Mouse (Mus musculus) MEL (cell line): Measurements from ENCODE around the gene Gpd2. TPM values are rescaled to one million over a fixed set of nuclear protein-coding genes. Genes with fewer than 3 reads are reported as not detected.

ENCODE experiments used
- DNase-seq: peaks from one replicate; pipeline ENCODE4 v3.0.0; 2011; ENCODE audit warnings: low read depth, low spot score
- H3K27ac ChIP-seq: 2 replicates; pipeline ENCODE4 v1.5.1; 2012; ENCODE audit warnings: low read depth, mild to moderate bottlenecking, control low read depth, low read length, moderate library complexity; ENCODE audit not compliant: control insufficient read depth
- H3K27me3 ChIP-seq, 2 experiments: fragments of 150-350 bp in 1 of 2; sonication (generic) in 1 of 2; 2 replicates each; pipeline ENCODE4 v1.6.1; 2012; ENCODE audit warnings: low read length in 2 of 2, mild to moderate bottlenecking in 2 of 2, improper control_type of control experiment in 1 of 2, moderate library complexity in 1 of 2; ENCODE audit not compliant: insufficient read depth in 2 of 2, control insufficient read depth in 1 of 2
- H3K36me3 ChIP-seq, 2 experiments: 2 replicates each; pipeline ENCODE4 v1.6.1; 2012 to 2014; ENCODE audit warnings: low read length in 2 of 2, improper control_type of control experiment in 1 of 2, inconsistent platforms in 1 of 2, mild to moderate bottlenecking in 1 of 2; ENCODE audit not compliant: insufficient read depth in 2 of 2, control insufficient read depth in 1 of 2
- H3K4me1 ChIP-seq, 2 experiments: fragments of 150-350 bp in 1 of 2; sonication (generic) in 1 of 2; 2 replicates each; pipeline ENCODE4 v1.6.1; 2012; ENCODE audit warnings: low read length in 2 of 2, improper control_type of control experiment in 1 of 2, mild to moderate bottlenecking in 1 of 2; ENCODE audit not compliant: insufficient read depth in 2 of 2, control insufficient read depth in 1 of 2
- H3K4me3 ChIP-seq, 2 experiments: fragments of 150-350 bp in 1 of 2; sonication (generic) in 1 of 2; 2 replicates each; pipeline ENCODE4 v1.5.1; 2012; ENCODE audit warnings: low read depth in 2 of 2, low read length in 2 of 2, mild to moderate bottlenecking in 2 of 2, moderate library complexity in 2 of 2, control low read depth in 1 of 2, improper control_type of control experiment in 1 of 2; ENCODE audit not compliant: control insufficient read depth in 1 of 2, insufficient read depth in 1 of 2
- H3K79me2 ChIP-seq: 2 replicates; pipeline ENCODE4 v1.6.1; 2012; ENCODE audit warnings: mild to moderate bottlenecking, low read length, moderate library complexity; ENCODE audit not compliant: control insufficient read depth, poor library complexity, insufficient read depth
- H3K9ac ChIP-seq: 2 replicates; pipeline ENCODE4 v1.6.1; 2012; ENCODE audit warnings: low read depth, mild to moderate bottlenecking, control low read depth, low read length, moderate library complexity; ENCODE audit not compliant: control insufficient read depth, poor library complexity, severe bottlenecking
- H3K9me3 ChIP-seq: fragments of 150-350 bp; sonication (generic); replicated peaks from 2 replicates; pipeline ENCODE4 v1.6.1; 2012; ENCODE audit warnings: mild to moderate bottlenecking, low read length, improper control_type of control experiment, moderate library complexity; ENCODE audit not compliant: insufficient read depth
- CHD2 ChIP-seq: IDR thresholded peaks from 2 replicates; pipeline ENCODE4 v1.6.1; 2011; ENCODE audit warnings: low read length, improper control_type of control experiment
- ELF1 ChIP-seq: IDR thresholded peaks from 2 replicates; pipeline ENCODE4 v1.6.1; 2014; ENCODE audit warnings: low read depth, mild to moderate bottlenecking, inconsistent platforms, low read length, improper control_type of control experiment, moderate library complexity
- EP300 ChIP-seq, 2 experiments: IDR thresholded peaks; 2 replicates each; pipeline ENCODE4 v1.6.1; 2011; ENCODE audit warnings: improper control_type of control experiment in 2 of 2, low read length in 2 of 2, low read depth in 1 of 2, mild to moderate bottlenecking in 1 of 2
- ETS1 ChIP-seq: IDR thresholded peaks from 2 replicates; pipeline ENCODE4 v1.6.1; 2012; ENCODE audit warnings: low read depth, mild to moderate bottlenecking, inconsistent platforms, low read length, improper control_type of control experiment, moderate library complexity
- GATA1 ChIP-seq: IDR thresholded peaks from 2 replicates; pipeline ENCODE4 v1.6.1; 2011; ENCODE audit warnings: low read depth, low read length, improper control_type of control experiment
- HCFC1 ChIP-seq: IDR thresholded peaks from 2 replicates; pipeline ENCODE4 v1.6.1; 2012; ENCODE audit warnings: low read depth, mild to moderate bottlenecking, inconsistent platforms, low read length, improper control_type of control experiment, moderate library complexity
- JUND ChIP-seq: IDR thresholded peaks from 2 replicates; pipeline ENCODE4 v1.6.1; 2011; ENCODE audit warnings: low read depth, mild to moderate bottlenecking, improper control_type of control experiment, low read length
- MAFK ChIP-seq: IDR thresholded peaks from 2 replicates; pipeline ENCODE4 v1.6.1; 2011; ENCODE audit warnings: low read depth, mild to moderate bottlenecking, low read length, improper control_type of control experiment, borderline replicate concordance
- MAX ChIP-seq: IDR thresholded peaks from 2 replicates; pipeline ENCODE4 v1.6.1; 2011; ENCODE audit warnings: low read length, improper control_type of control experiment
- MEF2A ChIP-seq: IDR thresholded peaks from 2 replicates; pipeline ENCODE4 v1.6.1; 2014; ENCODE audit warnings: low read depth, mild to moderate bottlenecking, inconsistent platforms, low read length, improper control_type of control experiment; ENCODE audit not compliant: poor library complexity, insufficient replicate concordance, severe bottlenecking; ENCODE audit errors: extremely low read depth
- MYB ChIP-seq: IDR thresholded peaks from 2 replicates; pipeline ENCODE4 v1.6.1; 2011; ENCODE audit warnings: mild to moderate bottlenecking, low read depth, low read length, improper control_type of control experiment
- MYC ChIP-seq: IDR thresholded peaks from 2 replicates; pipeline ENCODE4 v1.6.1; 2011; ENCODE audit warnings: low read depth, mild to moderate bottlenecking, low read length, improper control_type of control experiment, moderate library complexity
- NRF1 ChIP-seq: IDR thresholded peaks from 2 replicates; pipeline ENCODE4 v1.6.1; 2014; ENCODE audit warnings: low read depth, mild to moderate bottlenecking, inconsistent platforms, low read length, improper control_type of control experiment, moderate library complexity; ENCODE audit not compliant: poor library complexity, insufficient read depth, severe bottlenecking
- POLR2A ChIP-seq, 2 experiments: IDR thresholded peaks; 2 replicates each; pipeline ENCODE4 v1.6.1; 2011 to 2012; ENCODE audit warnings: low read length in 2 of 2, mild to moderate bottlenecking in 2 of 2, control low read depth in 1 of 2, improper control_type of control experiment in 1 of 2, low read depth in 1 of 2, moderate library complexity in 1 of 2; ENCODE audit not compliant: control insufficient read depth in 1 of 2, insufficient read depth in 1 of 2, poor library complexity in 1 of 2
- POLR2AphosphoS2 ChIP-seq: IDR thresholded peaks from 2 replicates; pipeline ENCODE4 v1.6.1; 2011; ENCODE audit warnings: low read length, improper control_type of control experiment
- SIN3A ChIP-seq: IDR thresholded peaks from 2 replicates; pipeline ENCODE4 v1.6.1; 2012; ENCODE audit warnings: low read length, improper control_type of control experiment, inconsistent platforms
- TAL1 ChIP-seq: IDR thresholded peaks from 2 replicates; pipeline ENCODE4 v1.6.1; 2012; ENCODE audit warnings: mild to moderate bottlenecking, inconsistent platforms, low read length, moderate library complexity, mixed read lengths
- USF1 ChIP-seq: IDR thresholded peaks from 2 replicates; pipeline ENCODE4 v1.6.1; 2014; ENCODE audit warnings: low read depth, mild to moderate bottlenecking, inconsistent platforms, low read length, improper control_type of control experiment, moderate library complexity
- ZC3H11A ChIP-seq: IDR thresholded peaks from 2 replicates; pipeline ENCODE4 v1.6.1; 2012; ENCODE audit warnings: low read depth, mild to moderate bottlenecking, inconsistent platforms, low read length, improper control_type of control experiment
- ZMIZ1 ChIP-seq: IDR thresholded peaks from 2 replicates; pipeline ENCODE4 v1.6.1; 2012; ENCODE audit warnings: low read depth, mild to moderate bottlenecking, inconsistent platforms, low read length, improper control_type of control experiment, moderate library complexity
- ZNF384 ChIP-seq: IDR thresholded peaks from 2 replicates; pipeline ENCODE4 v1.6.1; 2012; ENCODE audit warnings: low read depth, mild to moderate bottlenecking, inconsistent platforms, low read length, improper control_type of control experiment
- polyA plus RNA-seq, 2 experiments: library from polyadenylated mRNA; stranded (reverse) in 1 of 2; unstranded in 1 of 2; fragments of >175 nt in 1 of 2; fragments of >200 nt in 1 of 2; gene quantifications; 2 replicates each; pipeline versions ENCODE4 v1.2.1 to v1.2.4; 2012; ENCODE audit warnings: low replicate concordance in 2 of 2, low read depth in 1 of 2; ENCODE audit not compliant: insufficient read length in 2 of 2, insufficient read depth in 1 of 2, missing spikeins in 1 of 2
- total RNA-seq: library from RNA; depleted of rRNA; stranded (reverse); fragments of 300-350 nt; gene quantifications from 2 replicates; pipeline ENCODE4 v1.2.3, GENCODE M21; 2012

The Gpd2 gene
- total and polyA plus RNA-seq, 3 experiments = 16.9 to 72.8 (median 24.6) TPM

DNA sequence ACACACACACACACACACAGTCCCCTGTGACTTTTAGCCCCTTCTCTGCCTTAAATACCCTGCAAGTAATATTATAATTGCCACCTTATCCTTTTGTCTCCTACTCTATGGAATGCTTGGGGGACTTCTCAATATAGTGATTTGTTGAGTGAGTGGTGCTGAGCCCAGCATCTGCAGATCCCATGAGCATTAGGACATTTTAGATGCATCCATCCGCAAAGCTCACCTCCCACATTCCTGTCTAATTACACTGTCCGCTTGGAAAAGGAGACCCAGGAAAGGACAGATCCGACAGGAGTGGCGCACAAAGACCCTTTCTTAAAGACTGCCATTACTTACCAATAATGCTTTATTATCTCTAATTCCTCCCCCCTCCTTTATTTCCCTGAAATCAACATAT, 47.8 kb downstream of the Gpd2 start:
- H3K36me3 ChIP-seq = no peaks in the 10 kb centered on the region; a peak in 1 of 4 replicates
- no peaks in the 10 kb centered on the region for H3K9me3 ChIP-seq
- H3K27ac ChIP-seq = no peak overlapping the region
- H3K4me3 ChIP-seq = no peak overlapping the region
- no peaks in the 10 kb centered on the region for H3K27me3 ChIP-seq
- H3K4me1 ChIP-seq = no peaks in the 10 kb centered on the region
- TF ChIP-seq MYB = no peak
- TF ChIP-seq NRF1 = no peak
- no peak for TF ChIP-seq ELF1
- no peak for TF ChIP-seq JUND
- no peak for TF ChIP-seq SIN3A
- no peak for TF ChIP-seq MYC
- TF ChIP-seq POLR2AphosphoS2 = no peak
- TF ChIP-seq MEF2A = no peak
- no peak for TF ChIP-seq POLR2A (IDR thresholded peaks at IDR 0.05; ENCODE audit: control insufficient read depth in 1 of 2, insufficient read depth in 1 of 2, low read depth in 1 of 2, low read length in 2 of 2, poor library complexity in 1 of 2)
- TF ChIP-seq MAFK = no peak
- TF ChIP-seq CHD2 = no peak
- no peak for TF ChIP-seq ZNF384
- no peak for TF ChIP-seq HCFC1
- TF ChIP-seq TAL1 = no peak
- TF ChIP-seq ETS1 = no peak
- TF ChIP-seq EP300 (IDR thresholded peaks at IDR 0.05; ENCODE audit: low read depth in 1 of 2, low read length in 2 of 2) = no peak
- no peak for TF ChIP-seq ZC3H11A
- no peak for TF ChIP-seq USF1
- no peak for TF ChIP-seq MAX
- no peaks in the 10 kb centered on the region for H3K79me2 ChIP-seq
- no peak for DNase-seq
- no peak overlapping the region for H3K9ac ChIP-seq

DNA sequence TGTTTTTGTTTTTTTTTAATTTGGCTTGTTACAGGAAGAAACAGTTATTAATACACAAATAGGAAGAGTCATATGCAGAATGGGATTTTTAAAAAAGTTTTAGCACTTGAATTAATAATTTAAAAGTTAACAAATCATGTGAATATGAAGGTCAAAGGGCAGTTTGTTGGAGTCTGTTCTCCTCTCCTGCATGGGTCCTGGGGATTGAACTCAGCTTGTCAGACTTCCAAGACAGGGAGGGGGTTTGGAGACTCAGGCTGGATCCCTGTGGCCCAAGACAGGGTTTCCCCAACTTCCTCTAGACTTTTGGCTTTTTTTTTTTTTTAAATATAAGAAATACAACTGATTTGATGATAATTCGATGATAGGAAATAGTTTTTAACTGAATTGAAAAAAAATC, 50.6 kb downstream of the Gpd2 start:
- no peak overlapping the region for H3K27ac ChIP-seq
- H3K9me3 ChIP-seq = no peaks in the 10 kb centered on the region
- no peaks in the 10 kb centered on the region for H3K79me2 ChIP-seq
- H3K4me1 ChIP-seq = no peaks in the 10 kb centered on the region
- no peak for DNase-seq
- TF ChIP-seq ZMIZ1 = no peak
- no peak for TF ChIP-seq ZC3H11A
- no peak for TF ChIP-seq GATA1
- no peak for TF ChIP-seq TAL1
- no peaks in the 10 kb centered on the region for H3K36me3 ChIP-seq
- no peak overlapping the region for H3K9ac ChIP-seq
- no peak overlapping the region for H3K4me3 ChIP-seq
- no peaks in the 10 kb centered on the region for H3K27me3 ChIP-seq
